Mouse (Mus musculus) testis, adult 2 months (tissue): ENCODE measurements around the gene Kcnh3.

ENCODE experiments used
- CTCF ChIP-seq: fragments of 200-500 bp; IDR thresholded peaks from 2 replicates; pipeline ENCODE4 v1.5.1; 2012; ENCODE audit warnings: low read depth, mild to moderate bottlenecking, inconsistent platforms, low read length, moderate library complexity; ENCODE audit not compliant: control insufficient read depth, insufficient read depth, insufficient replicate concordance
- POLR2A ChIP-seq: fragments of 200-500 bp; IDR thresholded peaks from 2 replicates; pipeline ENCODE4 v1.6.1; 2012; ENCODE audit warnings: low read depth, mild to moderate bottlenecking, inconsistent platforms, low read length, moderate library complexity; ENCODE audit not compliant: control insufficient read depth

DNA sequence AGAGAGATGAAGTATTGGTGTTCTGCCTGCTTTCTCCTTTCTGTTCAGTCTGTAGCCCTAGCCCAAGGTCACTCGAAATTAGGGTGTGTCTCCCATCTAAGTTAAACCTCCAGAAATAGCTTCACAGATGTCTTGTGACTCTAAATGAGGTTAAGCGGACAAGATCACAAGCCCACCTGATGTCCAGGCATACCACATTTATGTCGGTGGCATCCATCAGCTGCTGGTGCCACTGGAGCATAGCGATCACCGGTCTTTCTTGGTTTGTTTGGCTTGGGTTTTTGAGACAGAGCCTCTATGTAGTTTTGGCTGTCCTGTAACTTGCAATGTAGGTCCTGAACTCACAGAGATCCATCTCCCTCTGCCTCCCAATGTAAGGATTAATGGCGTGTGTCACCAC lies 29.1 kb downstream of the Kcnh3 start:
- no peak for TF ChIP-seq POLR2A
- TF ChIP-seq CTCF = no peak
